Mouse (Mus musculus): ENCODE data around the gene Stx5a. TPM values are rescaled to one million over a fixed set of nuclear protein-coding genes. Genes with fewer than 3 reads are reported as not detected.

Gene Stx5a
- total RNA-seq, 2 experiments from 2014 or later = 21.3 to 27.1 TPM

DNA sequence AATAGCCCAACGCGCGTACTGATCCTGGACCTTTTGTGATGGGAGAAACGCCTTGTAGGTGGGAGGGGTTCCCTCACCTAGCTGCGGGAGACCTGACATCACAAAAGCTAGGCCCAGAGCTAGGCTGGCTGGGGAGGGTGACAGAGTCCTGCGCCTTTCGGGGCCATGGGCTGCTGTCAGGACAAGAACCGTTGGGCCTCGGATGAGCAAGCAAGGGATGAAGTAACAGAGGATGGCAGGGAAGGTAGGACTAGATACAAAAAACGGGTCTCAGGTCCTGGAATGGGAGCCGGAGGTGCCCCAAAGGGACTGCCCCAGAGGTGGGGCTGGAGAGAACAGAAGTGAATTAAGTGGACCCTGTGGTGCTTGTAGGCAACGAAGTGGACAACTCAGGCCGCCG lies 610 bp upstream of the Stx5a start, which contains the start of gene 1700092M07Rik:
TSS of gene 1700092M07Rik (plus strand) at position 116 of the 400 bp plus-strand sequence.
- peak in 1 of 2 experiments; percentile 8 for DNase-seq

DNA sequence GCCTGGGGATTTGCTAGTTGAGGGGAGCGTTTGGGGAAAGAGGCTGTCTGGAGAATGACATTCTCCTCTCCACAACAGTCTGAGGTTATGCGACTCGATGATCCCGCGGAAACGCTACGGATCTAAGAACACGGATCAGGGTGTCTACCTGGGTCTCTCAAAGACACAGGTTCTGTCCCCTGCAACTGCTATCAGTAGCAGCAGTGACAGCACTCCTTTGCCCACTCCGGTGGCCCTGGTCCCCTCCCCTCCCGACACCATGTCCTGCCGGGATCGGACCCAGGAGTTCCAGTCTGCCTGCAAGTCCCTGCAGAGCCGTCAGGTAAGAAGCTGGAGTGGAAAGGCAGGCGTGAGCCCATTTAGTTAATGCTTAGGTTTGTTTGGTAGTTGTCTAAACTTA lies 963 bp downstream of the Stx5a start:
- DNase-seq = no peak

DNA sequence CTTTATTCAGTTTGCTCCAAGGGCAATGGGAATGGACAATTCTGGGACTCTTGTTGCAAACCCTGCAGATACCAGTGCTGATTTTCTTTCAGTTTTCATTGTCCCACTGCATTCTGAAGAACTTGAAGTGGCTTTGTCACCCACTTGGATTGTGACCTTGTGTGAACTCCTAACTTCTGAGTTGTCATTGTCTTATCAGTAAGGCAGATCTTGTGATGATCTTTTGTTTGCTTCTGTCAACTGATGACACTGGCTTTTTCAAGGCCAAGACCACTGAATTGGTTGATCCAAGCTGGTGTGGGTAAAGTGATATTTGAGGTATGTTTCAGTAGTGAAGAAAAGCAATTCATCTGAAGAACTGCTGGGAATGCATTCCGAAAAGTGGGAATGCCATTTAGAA lies 4.2 kb downstream of the Stx5a start:
- DNase-seq = no peak

DNA sequence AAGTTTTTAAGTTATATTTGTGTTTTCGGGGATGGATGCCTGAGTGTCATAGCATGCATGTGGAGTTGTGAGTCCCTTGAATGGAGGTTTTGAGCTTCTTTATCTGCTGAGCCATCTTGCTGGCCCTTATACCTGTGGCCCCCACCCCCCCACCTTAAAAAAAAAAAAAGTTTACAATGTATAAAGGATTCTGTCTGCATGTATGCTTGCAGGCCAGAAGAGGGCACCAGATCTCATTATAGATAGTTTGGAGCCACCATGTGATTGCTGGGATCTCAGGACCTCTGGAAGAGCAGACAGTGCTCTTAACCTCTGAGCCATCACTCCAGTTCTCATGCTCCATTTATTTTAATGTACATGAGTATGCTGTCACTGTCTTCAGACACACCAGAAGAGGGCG lies 6.2 kb downstream of the Stx5a start:
- DNase-seq = no peak

DNA sequence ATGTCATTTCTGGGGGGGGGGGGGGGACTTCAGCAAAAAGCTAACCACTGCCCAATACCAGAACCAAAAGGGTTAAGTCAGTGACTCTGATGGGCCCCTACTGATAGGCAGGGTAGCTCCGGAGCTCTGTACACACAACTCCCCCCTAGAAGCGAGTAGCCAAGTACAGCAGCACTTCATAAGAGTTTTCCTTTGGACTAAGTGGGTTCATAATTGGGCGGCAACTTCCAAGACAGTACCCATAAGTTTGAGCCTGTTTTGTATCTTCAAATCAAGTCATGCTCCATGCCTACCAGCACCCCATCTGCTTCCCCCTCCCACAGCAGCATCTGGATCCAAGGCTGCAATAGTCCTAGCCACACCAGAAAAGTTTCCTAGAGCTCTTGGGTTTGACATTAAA lies 14.4 kb downstream of the Stx5a start:
- DNase-seq = no peak

DNA sequence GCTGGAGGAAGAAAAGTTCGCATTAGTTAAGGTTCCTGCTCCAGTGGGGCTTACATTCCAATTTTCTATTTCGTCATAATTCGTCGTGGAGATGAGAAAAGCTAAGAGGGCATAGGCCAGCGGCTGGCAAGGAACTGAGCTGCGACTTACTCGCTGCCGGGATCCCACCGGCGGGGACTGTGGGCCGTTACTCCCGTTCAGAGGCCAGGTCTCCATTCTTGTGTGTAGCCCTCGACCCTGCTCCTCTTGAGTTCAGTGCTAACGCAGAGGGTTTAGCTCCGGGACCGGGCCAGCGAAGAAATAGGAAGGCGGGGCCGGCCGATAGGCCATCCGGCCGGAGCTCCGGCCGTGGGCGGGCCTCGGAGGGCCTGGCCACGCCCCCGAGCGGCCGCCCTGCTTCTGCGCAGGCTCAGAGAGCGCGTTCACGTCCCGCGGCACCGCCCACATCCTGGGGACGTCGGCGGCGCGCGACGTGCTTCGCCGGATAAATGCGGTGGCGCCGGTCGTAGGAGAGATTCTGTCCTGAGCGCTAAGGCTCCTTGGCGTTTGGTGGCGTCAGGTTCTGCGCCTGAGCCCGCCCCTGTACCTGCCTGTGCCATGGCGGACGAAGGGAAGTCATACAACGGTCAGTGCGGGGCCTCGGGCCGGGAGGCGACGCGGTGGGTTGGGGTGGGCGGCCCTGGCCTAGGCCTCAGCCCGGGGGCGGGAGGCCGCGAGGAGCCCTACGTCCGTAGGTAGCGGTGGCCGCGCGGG lies 15.6 kb downstream of the Stx5a start, which contains the start of gene Nxf1:
TSS of gene Nxf1 (plus strand) at position 439 of the 753 bp plus-strand sequence.
- DNase-seq = peak; percentile 93 to 95

DNA sequence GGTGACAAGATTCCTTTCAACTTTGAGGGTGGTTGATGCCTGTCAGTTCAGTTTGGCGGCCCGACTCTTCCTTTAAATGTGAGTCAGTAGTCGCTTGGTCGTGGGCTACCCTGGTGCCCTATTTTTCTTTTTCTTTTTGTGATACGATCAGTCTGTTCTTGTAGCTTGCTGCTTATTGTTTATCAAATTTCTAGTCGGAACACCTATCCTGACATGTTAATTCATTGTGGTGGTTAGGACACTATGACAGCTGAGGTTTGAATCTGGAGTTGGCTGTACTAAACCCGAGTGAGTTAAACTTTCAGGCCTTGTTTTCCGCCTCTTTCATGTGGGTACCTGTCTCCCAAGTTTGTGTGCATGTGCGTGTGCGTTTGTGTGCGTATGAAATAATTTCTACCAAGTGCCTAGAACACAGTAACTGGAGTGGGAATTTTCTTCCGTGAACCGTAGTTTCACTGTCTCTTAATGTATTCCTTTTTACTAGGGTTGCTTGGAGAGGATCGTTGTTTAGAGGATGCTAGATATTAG lies 16.3 kb downstream of the Stx5a start:
- no peak for DNase-seq

DNA sequence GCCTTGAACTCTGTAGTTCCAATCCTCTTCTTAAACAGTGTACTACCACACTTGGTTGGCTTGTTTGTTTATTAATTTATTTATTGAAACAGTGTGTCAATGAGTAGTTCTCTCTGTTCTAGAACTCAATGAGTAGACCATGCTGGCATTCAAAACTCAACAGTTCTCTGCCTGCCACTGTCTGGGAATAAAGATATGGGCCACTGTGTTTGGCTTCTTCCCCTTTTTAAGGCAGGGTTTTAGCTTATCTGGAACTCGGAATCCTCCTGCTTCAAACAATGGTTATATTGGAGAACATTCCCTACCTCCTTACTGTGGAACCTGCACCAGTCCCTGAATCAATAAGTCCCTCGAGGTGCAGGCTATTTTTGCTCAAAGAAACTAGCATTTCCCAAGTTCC lies 17.7 kb downstream of the Stx5a start:
- DNase-seq = no peak

DNA sequence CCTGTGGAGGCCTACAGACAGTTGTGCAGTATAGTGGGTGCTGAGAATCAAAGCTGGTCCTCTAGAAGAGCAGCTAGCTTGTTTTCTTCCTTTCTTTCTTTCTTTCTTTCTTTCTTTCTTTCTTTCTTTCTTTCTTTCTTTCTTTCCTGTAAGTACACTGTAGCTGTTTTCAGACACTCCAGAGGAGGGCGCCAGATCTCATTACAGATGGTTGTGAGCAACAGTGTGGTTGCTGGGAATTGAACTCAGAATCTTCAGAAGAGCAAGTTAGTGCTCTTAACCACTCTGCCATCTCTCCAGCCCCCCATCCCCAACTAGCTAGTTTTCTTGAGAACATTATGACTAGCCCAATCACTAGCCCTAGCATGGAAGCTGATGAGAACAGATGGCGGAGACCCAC lies 19.5 kb downstream of the Stx5a start:
- no peak for DNase-seq

DNA sequence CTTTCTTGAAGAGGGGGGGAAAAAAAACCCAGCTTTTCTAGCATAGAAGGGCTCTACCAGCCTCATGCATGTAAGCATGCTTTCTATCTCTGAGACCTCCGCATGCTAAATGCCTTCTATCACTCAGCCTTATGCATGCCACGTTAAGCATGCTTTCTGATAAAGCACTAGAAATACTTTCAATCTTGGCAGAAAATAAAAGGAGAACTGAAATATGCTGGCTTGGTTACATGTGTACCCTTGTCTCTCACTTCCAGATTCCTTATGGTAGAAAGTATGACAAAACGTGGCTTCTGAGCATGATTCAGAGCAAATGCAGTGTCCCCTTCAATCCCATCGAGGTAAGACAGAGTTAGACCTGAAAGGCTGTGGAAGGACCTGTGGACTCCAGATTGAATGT lies 22.1 kb downstream of the Stx5a start:
- no peak for DNase-seq

DNA sequence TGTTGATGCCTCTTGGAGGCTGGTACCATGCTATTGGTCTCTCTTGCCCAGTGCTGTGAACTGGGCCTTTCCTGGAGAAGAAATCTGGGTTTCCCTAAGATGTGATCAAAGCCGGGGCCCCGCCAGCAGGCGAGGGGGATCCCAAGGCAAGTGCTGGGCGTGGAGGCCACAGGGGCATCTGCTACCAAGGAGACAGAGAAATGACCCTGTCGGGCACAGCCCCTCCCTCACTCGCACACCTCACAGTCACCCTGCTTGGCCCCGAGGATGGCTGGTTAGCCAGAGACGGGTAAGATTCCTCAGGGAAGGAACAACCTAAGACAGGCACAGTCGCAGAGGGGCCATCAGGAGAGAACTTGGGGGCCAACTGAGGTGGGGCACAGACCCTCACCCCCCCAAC lies 24.3 kb downstream of the Stx5a start:
- DNase-seq = no peak

DNA sequence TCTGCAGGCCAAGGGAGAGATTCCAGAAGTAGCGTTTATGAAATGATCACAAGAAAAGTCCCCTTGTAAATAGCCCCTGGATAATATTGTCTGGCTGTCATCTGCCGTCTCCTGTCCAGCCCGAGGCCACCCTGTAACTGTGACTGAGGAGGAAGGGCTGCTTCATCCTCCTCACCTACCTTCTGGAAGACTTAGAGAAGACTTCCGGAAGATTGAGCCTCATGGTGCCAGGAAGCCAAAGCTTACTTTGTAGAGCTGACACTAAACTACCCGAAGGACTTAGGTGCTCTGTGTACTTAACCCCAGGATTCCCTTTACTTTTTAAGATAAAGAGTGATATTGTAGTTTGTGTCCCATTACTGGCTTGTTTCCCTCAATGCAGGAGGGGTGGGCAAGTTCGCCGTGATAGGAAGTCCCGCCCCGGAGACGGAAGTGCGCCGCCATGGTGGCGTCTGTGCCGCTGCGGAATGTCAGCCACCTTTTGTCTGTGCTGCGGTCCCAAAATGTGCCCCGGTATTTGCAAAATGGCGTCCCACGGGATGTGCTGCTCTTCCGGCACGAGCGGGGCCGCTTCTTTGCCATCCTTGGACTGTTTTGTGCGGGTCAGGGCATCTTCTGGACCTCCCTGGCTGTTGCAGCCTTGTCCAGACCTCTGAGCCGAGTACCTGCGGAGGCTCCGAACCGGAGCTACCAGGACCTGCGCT lies 29.5 kb downstream of the Stx5a start, which contains the start of gene Tmem223:
TSS of gene Tmem223 (plus strand) at position 430 of the 704 bp plus-strand sequence.
- peak; percentile 86 to 90 for DNase-seq

DNA sequence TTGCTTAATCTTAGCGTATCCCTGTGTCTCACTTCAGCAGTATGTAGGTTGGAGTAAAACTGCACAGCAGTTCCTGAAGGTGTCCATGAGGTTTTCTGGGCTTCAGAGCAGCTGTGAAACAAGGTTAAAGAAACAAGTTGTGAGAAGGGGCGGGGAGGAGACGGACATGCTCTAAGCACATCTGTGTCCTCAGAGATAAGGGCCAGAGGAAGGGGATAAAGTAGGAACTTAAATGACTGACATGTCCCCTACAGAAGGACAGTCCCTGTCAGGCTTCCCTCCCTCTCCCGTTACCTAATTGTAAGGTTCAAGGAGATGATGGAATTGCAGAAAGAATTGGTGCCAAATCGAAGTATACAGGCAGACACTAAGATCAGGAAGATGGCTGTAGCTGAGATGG lies 31.8 kb downstream of the Stx5a start:
- DNase-seq = no peak

DNA sequence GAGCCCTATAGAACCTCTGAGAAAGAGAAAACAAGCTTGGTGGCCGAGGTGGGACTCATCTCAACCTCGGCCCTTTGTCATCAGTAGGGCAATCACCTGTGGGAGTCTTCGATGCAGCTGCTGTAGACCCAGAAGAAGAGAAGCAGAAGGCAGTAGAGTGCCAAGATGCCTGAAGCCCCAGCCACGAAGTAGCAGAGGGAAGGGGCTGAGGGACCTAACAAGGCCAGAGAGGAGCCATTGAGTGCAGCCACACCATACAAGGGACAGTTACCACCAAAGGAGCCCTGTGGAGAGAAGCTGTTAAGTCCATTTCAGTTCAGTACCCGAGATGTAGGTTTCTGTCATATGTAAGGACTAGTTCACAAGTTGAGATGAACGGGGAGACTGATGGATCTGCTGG lies 32.2 kb downstream of the Stx5a start:
- no peak for DNase-seq

DNA sequence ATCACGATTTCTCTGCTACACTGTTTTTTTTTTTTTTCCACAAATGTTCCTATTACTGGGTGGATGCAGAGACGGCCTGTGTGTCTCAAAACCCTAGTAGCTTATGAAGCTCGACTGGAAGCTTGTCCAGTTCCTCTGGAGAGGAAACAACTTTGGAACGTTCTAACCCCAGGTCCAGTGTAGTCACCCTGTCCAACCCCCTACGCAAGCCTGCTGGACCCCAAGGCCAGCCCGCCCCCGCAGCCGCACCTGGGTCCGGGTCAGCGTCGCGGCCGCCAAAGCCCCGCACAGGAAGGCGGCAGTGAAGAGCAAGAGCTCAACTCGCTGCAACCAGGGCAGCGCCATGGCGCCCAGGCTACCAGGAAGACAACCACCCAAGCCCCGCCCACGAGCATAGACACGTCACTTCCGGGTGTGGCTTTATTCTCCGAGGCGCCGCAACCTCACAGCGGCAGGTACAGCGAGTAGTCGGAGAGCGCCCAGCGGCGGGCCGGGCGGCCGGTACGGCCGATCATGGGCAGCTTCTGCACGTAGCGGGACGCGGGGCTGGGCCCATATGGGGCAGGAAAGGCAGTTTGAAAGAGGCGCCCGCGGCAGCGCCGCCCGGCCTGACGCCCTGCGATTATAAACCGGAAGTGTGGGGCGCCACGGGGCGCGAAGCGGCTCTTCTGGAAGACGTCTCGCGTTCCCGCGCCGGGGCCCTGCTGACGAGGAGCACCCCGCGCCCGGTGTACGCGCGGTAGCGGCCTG lies 33.0 kb downstream of the Stx5a start, which contains the start of gene Tmem179b:
TSS of gene Tmem179b (minus strand) at position 382 of the 750 bp plus-strand sequence.
- peak; percentile 95 to 99 for DNase-seq

DNA sequence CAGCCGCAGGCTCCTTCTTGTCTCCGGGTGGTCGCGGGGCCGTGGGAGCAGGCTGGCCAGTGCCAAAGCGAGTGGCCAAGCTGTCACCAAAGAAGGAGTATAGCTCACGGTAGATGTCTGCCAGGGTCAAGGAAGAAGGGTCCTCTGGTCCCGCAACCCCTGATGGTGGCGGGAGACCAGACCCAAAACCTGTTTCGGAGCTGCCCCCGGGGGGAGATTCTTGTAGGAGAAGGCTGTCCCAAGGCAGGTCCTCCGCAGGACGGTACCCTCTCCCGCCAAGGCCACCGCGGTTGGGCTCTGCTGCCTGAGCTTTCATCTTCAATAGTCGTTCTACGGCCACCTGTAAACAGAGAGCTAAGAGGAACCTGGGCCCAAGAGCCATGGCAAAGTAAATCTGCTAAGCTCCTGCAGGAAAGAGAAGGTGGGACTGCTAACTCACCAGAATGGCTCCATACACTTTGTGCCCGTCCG lies 33.8 kb downstream of the Stx5a start:
- no peak for DNase-seq

DNA sequence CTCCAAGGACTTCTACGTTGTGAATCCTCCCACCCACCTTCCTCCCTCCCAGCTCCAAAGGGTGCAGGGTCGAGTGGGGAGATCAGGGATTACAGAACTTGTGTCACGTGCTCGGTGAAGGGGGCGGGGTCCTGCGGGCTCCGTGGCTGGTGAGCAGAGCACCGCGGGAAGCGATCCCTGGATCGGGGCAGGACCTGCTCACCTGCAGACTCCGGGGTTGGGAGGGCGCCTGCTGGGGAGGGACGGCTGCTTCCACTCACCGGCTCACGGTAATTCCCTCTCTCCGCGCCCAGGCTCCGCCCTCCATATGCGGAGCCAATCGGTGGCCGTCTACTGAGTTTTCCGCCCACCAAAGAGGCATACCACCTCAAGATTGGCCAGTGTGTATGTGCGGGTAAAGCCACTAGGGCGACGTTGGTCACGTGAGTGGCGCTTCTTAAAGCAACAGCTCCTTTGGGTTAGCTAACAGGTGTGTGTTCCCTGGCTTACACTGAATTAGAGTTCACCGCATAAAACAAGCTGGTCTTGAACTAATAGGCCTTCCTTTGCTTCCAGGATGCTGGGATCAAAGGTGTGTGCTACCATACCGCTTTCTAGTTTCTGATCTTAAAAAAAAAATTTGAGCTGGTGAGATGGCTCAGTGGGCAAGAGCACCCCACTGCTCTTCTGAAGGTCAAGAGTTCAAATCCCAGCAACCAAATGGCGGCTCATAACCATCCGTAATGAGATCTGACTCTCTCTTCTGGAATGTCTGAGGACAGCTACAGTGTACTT lies 45.0 kb downstream of the Stx5a start, which contains the start of gene Taf6l:
TSS of gene Taf6l (minus strand) at position 410 of the 774 bp plus-strand sequence.
- DNase-seq = peak; percentile 94 to 97

DNA sequence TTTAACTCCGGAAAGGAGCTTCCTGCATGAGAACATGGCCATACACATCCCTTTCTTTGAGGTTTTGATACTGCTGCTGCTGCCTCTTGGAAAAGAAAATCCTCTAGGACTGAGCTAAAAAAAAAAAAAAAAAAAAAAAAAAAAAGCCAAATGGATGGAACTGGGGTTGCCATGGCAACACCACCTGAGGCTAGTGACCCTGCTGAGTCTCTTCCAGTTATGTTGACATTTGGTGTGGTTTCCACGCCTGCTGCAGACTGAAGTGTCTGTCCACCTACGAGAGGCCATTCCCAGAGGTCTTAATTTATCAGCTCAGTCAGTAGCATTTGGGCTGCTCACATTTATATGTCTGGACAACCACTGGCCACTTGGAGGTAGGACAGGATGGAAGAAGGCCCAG lies 47.3 kb downstream of the Stx5a start:
- no peak for DNase-seq

DNA sequence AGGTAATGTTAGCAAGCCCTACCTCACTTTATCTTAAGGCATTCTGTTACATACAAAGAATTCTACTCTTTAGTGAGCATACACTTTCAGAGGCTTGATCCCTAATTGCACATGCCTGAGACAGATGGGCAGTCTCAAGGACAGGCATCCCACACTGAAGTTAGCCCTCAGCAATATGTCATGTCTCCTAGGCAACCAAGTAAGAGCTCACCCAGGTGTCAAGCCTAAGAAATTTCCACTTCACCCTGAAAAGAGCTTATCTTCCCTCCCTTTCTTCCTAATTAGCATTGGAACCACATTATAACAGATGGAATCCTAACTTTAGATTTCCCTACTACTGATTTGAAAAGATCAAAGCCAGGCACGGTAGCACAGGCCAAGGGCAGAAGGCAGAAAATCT lies 48.0 kb downstream of the Stx5a start:
- no peak for DNase-seq

DNA sequence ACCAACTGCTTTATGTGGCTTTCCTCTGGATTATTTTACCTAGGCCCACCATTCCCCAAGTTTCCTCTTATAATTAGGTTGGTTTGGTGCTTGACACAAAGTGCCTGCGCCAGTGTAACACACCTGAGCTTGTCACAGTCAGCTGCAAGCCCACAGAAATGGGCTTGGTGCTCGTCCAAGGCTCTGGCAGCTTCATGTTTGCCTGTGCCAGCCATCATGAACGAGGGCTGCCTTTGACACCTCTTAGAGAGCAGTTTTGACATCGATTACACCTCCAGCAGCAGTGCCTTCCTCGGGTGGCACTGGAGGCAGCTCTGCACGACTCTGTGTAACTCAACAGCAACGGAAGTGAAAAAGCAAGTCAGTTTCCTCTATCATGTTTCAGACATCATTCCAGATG lies 49.0 kb downstream of the Stx5a start:
- no peak for DNase-seq

DNA sequence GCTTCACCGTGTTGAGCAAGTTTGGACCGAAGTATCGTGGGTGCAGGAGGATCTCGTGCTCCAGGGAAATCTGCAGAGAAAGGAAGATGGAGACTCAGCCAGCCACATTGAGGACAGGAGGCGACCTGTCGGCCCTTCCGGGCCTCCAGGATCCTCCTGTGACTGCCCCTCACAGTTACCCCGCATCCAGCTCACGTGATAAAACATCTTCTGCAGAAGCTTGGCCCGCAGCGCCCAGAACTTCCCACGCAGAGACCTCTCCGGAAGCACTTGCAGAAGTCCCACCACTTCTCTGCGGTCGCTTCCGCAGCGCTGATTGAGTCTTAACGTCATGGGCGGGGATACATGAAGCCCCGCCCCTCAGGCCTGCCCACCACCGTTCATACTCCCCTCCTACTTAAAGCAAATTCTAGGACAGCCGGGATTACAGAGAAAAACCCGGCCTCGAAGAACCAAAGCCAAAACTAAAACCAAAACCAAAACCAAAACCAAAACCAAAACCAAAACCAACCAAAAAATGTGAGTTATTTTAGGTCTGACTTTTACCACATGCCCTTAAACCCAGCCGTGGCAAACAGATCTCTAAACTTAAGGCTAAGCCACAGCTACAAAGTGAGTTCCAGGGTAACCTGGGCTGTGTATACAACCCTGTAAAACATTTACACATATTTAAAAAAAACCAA lies 57.2 kb downstream of the Stx5a start, which contains the start of gene Polr2g:
TSS of gene Polr2g (minus strand) at position 314 of the 683 bp plus-strand sequence.
- DNase-seq = peak; percentile 91 to 95
